Mouse (Mus musculus) MEL (cell line): Measurements from ENCODE around the gene Rbms3. TPM values are rescaled to one million over a fixed set of nuclear protein-coding genes. Genes with fewer than 3 reads are reported as not detected.

Experiments
- DNase-seq: peaks from one replicate; pipeline ENCODE4 v3.0.0; 2011; ENCODE audit warnings: low read depth, low spot score
- H3K27ac ChIP-seq: 2 replicates; pipeline ENCODE4 v1.5.1; 2012; ENCODE audit warnings: low read depth, mild to moderate bottlenecking, control low read depth, low read length, moderate library complexity; ENCODE audit not compliant: control insufficient read depth
- H3K27me3 ChIP-seq, 2 experiments: fragments of 150-350 bp in 1 of 2; sonication (generic) in 1 of 2; 2 replicates each; pipeline ENCODE4 v1.6.1; 2012; ENCODE audit warnings: low read length in 2 of 2, mild to moderate bottlenecking in 2 of 2, improper control_type of control experiment in 1 of 2, moderate library complexity in 1 of 2; ENCODE audit not compliant: insufficient read depth in 2 of 2, control insufficient read depth in 1 of 2
- H3K36me3 ChIP-seq, 2 experiments: 2 replicates each; pipeline ENCODE4 v1.6.1; 2012 to 2014; ENCODE audit warnings: low read length in 2 of 2, improper control_type of control experiment in 1 of 2, inconsistent platforms in 1 of 2, mild to moderate bottlenecking in 1 of 2; ENCODE audit not compliant: insufficient read depth in 2 of 2, control insufficient read depth in 1 of 2
- H3K4me1 ChIP-seq, 2 experiments: fragments of 150-350 bp in 1 of 2; sonication (generic) in 1 of 2; 2 replicates each; pipeline ENCODE4 v1.6.1; 2012; ENCODE audit warnings: low read length in 2 of 2, improper control_type of control experiment in 1 of 2, mild to moderate bottlenecking in 1 of 2; ENCODE audit not compliant: insufficient read depth in 2 of 2, control insufficient read depth in 1 of 2
- H3K4me3 ChIP-seq, 2 experiments: fragments of 150-350 bp in 1 of 2; sonication (generic) in 1 of 2; 2 replicates each; pipeline ENCODE4 v1.5.1; 2012; ENCODE audit warnings: low read depth in 2 of 2, low read length in 2 of 2, mild to moderate bottlenecking in 2 of 2, moderate library complexity in 2 of 2, control low read depth in 1 of 2, improper control_type of control experiment in 1 of 2; ENCODE audit not compliant: control insufficient read depth in 1 of 2, insufficient read depth in 1 of 2
- H3K79me2 ChIP-seq: 2 replicates; pipeline ENCODE4 v1.6.1; 2012; ENCODE audit warnings: mild to moderate bottlenecking, low read length, moderate library complexity; ENCODE audit not compliant: control insufficient read depth, poor library complexity, insufficient read depth
- H3K9ac ChIP-seq: 2 replicates; pipeline ENCODE4 v1.6.1; 2012; ENCODE audit warnings: low read depth, mild to moderate bottlenecking, control low read depth, low read length, moderate library complexity; ENCODE audit not compliant: control insufficient read depth, poor library complexity, severe bottlenecking
- H3K9me3 ChIP-seq: fragments of 150-350 bp; sonication (generic); replicated peaks from 2 replicates; pipeline ENCODE4 v1.6.1; 2012; ENCODE audit warnings: mild to moderate bottlenecking, low read length, improper control_type of control experiment, moderate library complexity; ENCODE audit not compliant: insufficient read depth
- CHD2 ChIP-seq: IDR thresholded peaks from 2 replicates; pipeline ENCODE4 v1.6.1; 2011; ENCODE audit warnings: low read length, improper control_type of control experiment
- CTCF ChIP-seq, 3 experiments: IDR thresholded peaks in 2 of 3; conservative IDR thresholded peaks in 1 of 3; 2 replicates each; pipeline ENCODE4 v1.5.1; 2011 to 2012; ENCODE audit warnings: low read length in 3 of 3, low read depth in 2 of 3, mild to moderate bottlenecking in 2 of 3, improper control_type of control experiment in 1 of 3, inconsistent platforms in 1 of 3, mixed read lengths in 1 of 3, moderate library complexity in 1 of 3; ENCODE audit not compliant: control insufficient read depth in 1 of 3, insufficient read depth in 1 of 3, poor library complexity in 1 of 3, severe bottlenecking in 1 of 3
- EP300 ChIP-seq, 2 experiments: IDR thresholded peaks; 2 replicates each; pipeline ENCODE4 v1.6.1; 2011; ENCODE audit warnings: improper control_type of control experiment in 2 of 2, low read length in 2 of 2, low read depth in 1 of 2, mild to moderate bottlenecking in 1 of 2
- MEF2A ChIP-seq: IDR thresholded peaks from 2 replicates; pipeline ENCODE4 v1.6.1; 2014; ENCODE audit warnings: low read depth, mild to moderate bottlenecking, inconsistent platforms, low read length, improper control_type of control experiment; ENCODE audit not compliant: poor library complexity, insufficient replicate concordance, severe bottlenecking; ENCODE audit errors: extremely low read depth
- MYB ChIP-seq: IDR thresholded peaks from 2 replicates; pipeline ENCODE4 v1.6.1; 2011; ENCODE audit warnings: mild to moderate bottlenecking, low read depth, low read length, improper control_type of control experiment
- NRF1 ChIP-seq: IDR thresholded peaks from 2 replicates; pipeline ENCODE4 v1.6.1; 2014; ENCODE audit warnings: low read depth, mild to moderate bottlenecking, inconsistent platforms, low read length, improper control_type of control experiment, moderate library complexity; ENCODE audit not compliant: poor library complexity, insufficient read depth, severe bottlenecking
- POLR2A ChIP-seq, 2 experiments: IDR thresholded peaks; 2 replicates each; pipeline ENCODE4 v1.6.1; 2011 to 2012; ENCODE audit warnings: low read length in 2 of 2, mild to moderate bottlenecking in 2 of 2, control low read depth in 1 of 2, improper control_type of control experiment in 1 of 2, low read depth in 1 of 2, moderate library complexity in 1 of 2; ENCODE audit not compliant: control insufficient read depth in 1 of 2, insufficient read depth in 1 of 2, poor library complexity in 1 of 2
- RAD21 ChIP-seq: IDR thresholded peaks from 2 replicates; pipeline ENCODE4 v1.6.1; 2011; ENCODE audit warnings: mild to moderate bottlenecking, low read depth, low read length, improper control_type of control experiment
- RCOR1 ChIP-seq: IDR thresholded peaks from 2 replicates; pipeline ENCODE4 v1.6.1; 2012; ENCODE audit warnings: low read depth, mild to moderate bottlenecking, inconsistent platforms, low read length, improper control_type of control experiment
- SIN3A ChIP-seq: IDR thresholded peaks from 2 replicates; pipeline ENCODE4 v1.6.1; 2012; ENCODE audit warnings: low read length, improper control_type of control experiment, inconsistent platforms
- SMC3 ChIP-seq: IDR thresholded peaks from 2 replicates; pipeline ENCODE4 v1.6.1; 2011; ENCODE audit warnings: low read depth, low read length, improper control_type of control experiment
- TAL1 ChIP-seq: IDR thresholded peaks from 2 replicates; pipeline ENCODE4 v1.6.1; 2012; ENCODE audit warnings: mild to moderate bottlenecking, inconsistent platforms, low read length, moderate library complexity, mixed read lengths
- TCF12 ChIP-seq: IDR thresholded peaks from 2 replicates; pipeline ENCODE4 v1.6.1; 2014; ENCODE audit warnings: low read depth, mild to moderate bottlenecking, inconsistent platforms, low read length, improper control_type of control experiment, moderate library complexity
- UBTF ChIP-seq: IDR thresholded peaks from 2 replicates; pipeline ENCODE4 v1.6.1; 2012; ENCODE audit warnings: low read depth, mild to moderate bottlenecking, inconsistent platforms, low read length, improper control_type of control experiment, moderate library complexity, borderline replicate concordance; ENCODE audit not compliant: insufficient read depth
- USF2 ChIP-seq, 2 experiments: IDR thresholded peaks; 2 replicates each; pipeline ENCODE4 v1.6.1; 2011 to 2012; ENCODE audit warnings: improper control_type of control experiment in 2 of 2, low read length in 2 of 2, borderline replicate concordance in 1 of 2, inconsistent platforms in 1 of 2, low read depth in 1 of 2, mild to moderate bottlenecking in 1 of 2; ENCODE audit not compliant: insufficient read depth in 1 of 2
- ZMIZ1 ChIP-seq: IDR thresholded peaks from 2 replicates; pipeline ENCODE4 v1.6.1; 2012; ENCODE audit warnings: low read depth, mild to moderate bottlenecking, inconsistent platforms, low read length, improper control_type of control experiment, moderate library complexity
- polyA plus RNA-seq, 2 experiments: library from polyadenylated mRNA; stranded (reverse) in 1 of 2; unstranded in 1 of 2; fragments of >175 nt in 1 of 2; fragments of >200 nt in 1 of 2; gene quantifications; 2 replicates each; pipeline versions ENCODE4 v1.2.1 to v1.2.4; 2012; ENCODE audit warnings: low replicate concordance in 2 of 2, low read depth in 1 of 2; ENCODE audit not compliant: insufficient read length in 2 of 2, insufficient read depth in 1 of 2, missing spikeins in 1 of 2
- total RNA-seq: library from RNA; depleted of rRNA; stranded (reverse); fragments of 300-350 nt; gene quantifications from 2 replicates; pipeline ENCODE4 v1.2.3, GENCODE M21; 2012

The Rbms3 gene
- total and polyA plus RNA-seq, 3 experiments, result not detected

GRCm38 (mm10) chr9:117313642-117314041 is 316.1 kb downstream of the Rbms3 start:
- H3K27ac ChIP-seq, result no peak overlapping the region
- no peak for TF ChIP-seq RCOR1
- TF ChIP-seq CHD2, result no peak
- no peak for TF ChIP-seq ZMIZ1
- no peak for TF ChIP-seq TCF12
- no peak for TF ChIP-seq UBTF
- TF ChIP-seq MYB, result no peak
- TF ChIP-seq USF2 (IDR thresholded peaks at IDR 0.05; ENCODE audit: borderline replicate concordance in 1 of 2, insufficient read depth in 1 of 2, low read depth in 1 of 2, low read length in 2 of 2), result no peak
- no peak for TF ChIP-seq SMC3
- no peak for TF ChIP-seq MEF2A
- TF ChIP-seq NRF1, result no peak
- TF ChIP-seq TAL1, result no peak
- no peak for TF ChIP-seq SIN3A
- no peak for TF ChIP-seq POLR2A (IDR thresholded peaks at IDR 0.05; ENCODE audit: control insufficient read depth in 1 of 2, insufficient read depth in 1 of 2, low read depth in 1 of 2, low read length in 2 of 2, poor library complexity in 1 of 2)
- TF ChIP-seq, all 39 proteins: peak for 0
- no peaks in the 10 kb centered on the region for H3K27me3 ChIP-seq
- H3K79me2 ChIP-seq, result no peaks in the 10 kb centered on the region
- H3K4me3 ChIP-seq, result no peak overlapping the region
- H3K4me1 ChIP-seq, result no peaks in the 10 kb centered on the region
- H3K9ac ChIP-seq, result no peak overlapping the region
- DNase-seq, result no peak
- H3K9me3 ChIP-seq, result no peaks in the 10 kb centered on the region
- H3K36me3 ChIP-seq, result no peaks in the 10 kb centered on the region

- Histone ChIP-seq H3K27me3 (no peaks in the 10 kb centered on the region), H3K4me1 (no peaks in the 10 kb centered on the region), H3K36me3 (no peaks in the 10 kb centered on the region), H3K9me3 (no peaks in the 10 kb centered on the region), H3K27ac (no peak overlapping the region), H3K79me2 (no peaks in the 10 kb centered on the region), H3K9ac (no peak overlapping the region), H3K4me3 (no peak overlapping the region)
- peak; percentile 31; the same call in 1 of the 2 replicates for TF ChIP-seq SMC3
- TF ChIP-seq RAD21, result peak; percentile 42
- TF ChIP-seq CTCF (IDR thresholded peaks at IDR 0.05 in 2 of 3, conservative IDR thresholded peaks at IDR 0.05 in 1 of 3; ENCODE audit: control insufficient read depth in 1 of 3, insufficient read depth in 1 of 3, low read depth in 2 of 3, low read length in 3 of 3, poor library complexity in 1 of 3, severe bottlenecking in 1 of 3), result peak in 2 of 3 experiments; percentile 33 to 45; a peak in 4 of 6 replicates
- no peak for TF ChIP-seq EP300 (IDR thresholded peaks at IDR 0.05; ENCODE audit: low read depth in 1 of 2, low read length in 2 of 2)
- peak; percentile 29 for DNase-seq
These were observed 319.9 kb downstream of the Rbms3 start for GRCm38 (mm10) chr9:117309809-117310208.
